Mouse (Mus musculus): ENCODE measurements around the gene Tmed10. TPM values are rescaled to one million over a fixed set of nuclear protein-coding genes. Genes with fewer than 3 reads are reported as not detected.

The Tmed10 gene
- polyA plus RNA-seq, 1 experiment, result 93.3 TPM

DNA sequence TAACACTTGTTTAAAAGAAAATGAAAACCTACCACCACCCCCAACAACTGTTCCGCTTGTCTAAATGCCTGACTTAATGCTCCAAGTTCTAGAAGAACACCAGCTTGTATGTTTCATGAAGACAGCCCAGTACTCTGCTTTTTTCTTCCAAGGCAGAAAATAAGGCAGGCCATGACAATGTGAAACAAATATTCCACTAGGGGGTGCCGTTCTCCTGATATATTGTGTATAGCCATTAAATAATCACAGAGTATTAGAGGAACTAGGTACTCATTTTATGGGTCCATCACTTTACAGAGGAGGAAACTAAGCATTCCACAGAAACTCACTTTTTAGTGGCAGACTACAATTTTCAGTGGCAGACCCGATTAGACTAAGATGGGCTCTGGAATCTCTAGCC is 28.3 kb downstream of the Tmed10 start:
- TF ChIP-seq CTCF (IDR thresholded peaks at IDR 0.05; ENCODE audit: extremely low read depth, insufficient read depth, insufficient read length, insufficient replicate concordance) (no peak), POLR2A (IDR thresholded peaks at IDR 0.05; ENCODE audit: low read depth, low read length) (no peak)
- peak; percentile 25 to 61 for DNase-seq (ENCODE audit: low read depth in 1 of 2, low spot score in 2 of 2)
- WGBS, result 41% methylated on average over 3 of the region's 3 CpGs
- H3K27ac ChIP-seq (ENCODE audit: insufficient read depth, low read length), result no peak overlapping the region
- peaks cover 11% of the 10 kb centered on the region for H3K36me3 ChIP-seq (ENCODE audit: control insufficient read depth, insufficient read depth, low read length)
- H3K27me3 ChIP-seq (ENCODE audit: control insufficient read depth, insufficient read depth, low read length), result no peaks in the 10 kb centered on the region
- peaks cover 5% of the 10 kb centered on the region; the same call in 1 of the 2 replicates for H3K4me1 ChIP-seq (ENCODE audit: control insufficient read depth, insufficient read depth, insufficient read length)
- no peak overlapping the region for H3K4me3 ChIP-seq (ENCODE audit: extremely low read depth, insufficient read depth, insufficient read length)

- peak in 1 of 2 experiments; percentile 30 for DNase-seq (ENCODE audit: low read depth in 1 of 2, low spot score in 2 of 2)
- no peak overlapping the region for H3K4me3 ChIP-seq (ENCODE audit: extremely low read depth, insufficient read depth, insufficient read length)
- H3K4me1 ChIP-seq (ENCODE audit: control insufficient read depth, insufficient read depth, insufficient read length), result peaks cover 5% of the 10 kb centered on the region; the same call in 1 of the 2 replicates
- no peaks in the 10 kb centered on the region for H3K27me3 ChIP-seq (ENCODE audit: control insufficient read depth, insufficient read depth, low read length)
- TF ChIP-seq CTCF (IDR thresholded peaks at IDR 0.05; ENCODE audit: extremely low read depth, insufficient read depth, insufficient read length, insufficient replicate concordance), result no peak
- TF ChIP-seq POLR2A (IDR thresholded peaks at IDR 0.05; ENCODE audit: low read depth, low read length), result no peak
- peaks cover 11% of the 10 kb centered on the region for H3K36me3 ChIP-seq (ENCODE audit: control insufficient read depth, insufficient read depth, low read length)
- 32% methylated on average over 6 of the region's 6 CpGs for WGBS
- peak overlapping the region; percentile 31; the same call in 1 of the 2 replicates for H3K27ac ChIP-seq (ENCODE audit: insufficient read depth, low read length)
Measured at GRCm38 (mm10) chr12:85345559-85345958, 29.1 kb downstream of the Tmed10 start.

GRCm38 (mm10) chr12:85344252-85344651 is 30.4 kb downstream of the Tmed10 start:
- DNase-seq (ENCODE audit: low read depth in 1 of 2, low spot score in 2 of 2), result no peak
- WGBS, result 88% methylated on average over 7 of the region's 7 CpGs

DNA sequence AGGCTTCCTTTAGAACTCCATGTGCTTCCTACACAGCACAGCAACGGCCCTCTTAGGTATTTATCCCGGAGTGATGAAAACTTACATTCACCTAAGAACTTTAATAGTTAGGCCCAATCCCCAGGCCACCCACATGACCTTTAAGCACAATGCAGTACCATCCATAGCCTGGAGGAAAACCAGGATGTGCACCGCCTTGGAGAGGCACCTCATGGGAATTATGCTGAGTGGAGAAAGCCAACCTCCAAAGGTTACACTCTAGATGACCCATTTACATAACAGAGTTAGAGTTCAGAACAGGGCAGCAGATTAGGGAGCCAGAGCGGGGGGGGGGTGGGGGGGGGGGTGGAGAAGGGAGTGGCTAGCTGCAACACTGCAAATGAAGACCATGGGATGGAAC is 32.3 kb downstream of the Tmed10 start:
- DNase-seq (ENCODE audit: low read depth in 1 of 2, low spot score in 2 of 2), result no peak

More at GRCm38 (mm10) chr12:85344252-85344651, 30.4 kb downstream of the Tmed10 start:
- H3K27me3 ChIP-seq (ENCODE audit: control insufficient read depth, insufficient read depth, low read length), result no peaks in the 10 kb centered on the region
- peaks cover 9% of the 10 kb centered on the region; the same call in 1 of the 2 replicates for H3K36me3 ChIP-seq (ENCODE audit: control insufficient read depth, insufficient read depth, low read length)
- H3K27ac ChIP-seq (ENCODE audit: insufficient read depth, low read length), result no peak overlapping the region
- TF ChIP-seq POLR2A (IDR thresholded peaks at IDR 0.05; ENCODE audit: low read depth, low read length) (no peak), CTCF (IDR thresholded peaks at IDR 0.05; ENCODE audit: extremely low read depth, insufficient read depth, insufficient read length, insufficient replicate concordance) (no peak)
- no peak overlapping the region for H3K4me3 ChIP-seq (ENCODE audit: extremely low read depth, insufficient read depth, insufficient read length)
- peaks cover 8% of the 10 kb centered on the region; the same call in 1 of the 2 replicates for H3K4me1 ChIP-seq (ENCODE audit: control insufficient read depth, insufficient read depth, insufficient read length)

DNA sequence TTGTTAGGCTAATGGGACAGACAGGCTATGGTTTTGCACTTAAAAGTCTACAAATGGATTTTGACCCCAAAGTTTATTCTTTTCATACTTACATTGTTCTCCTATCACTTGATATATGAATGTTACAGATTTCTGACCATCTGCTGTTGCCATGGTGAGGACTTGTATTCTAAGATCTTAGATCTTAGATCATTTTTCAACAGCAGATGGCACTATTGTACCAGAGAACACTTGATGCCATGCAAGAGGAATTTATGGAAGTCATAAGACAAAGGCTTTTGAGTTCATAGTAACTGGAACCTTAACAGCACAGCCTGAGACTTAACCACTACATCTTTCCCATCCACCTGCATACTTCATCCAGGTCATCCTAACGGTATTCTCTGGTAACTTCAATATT is 33.5 kb downstream of the Tmed10 start:
- H3K4me3 ChIP-seq (ENCODE audit: extremely low read depth, insufficient read depth, insufficient read length), result no peak overlapping the region
- DNase-seq (ENCODE audit: low read depth in 1 of 2, low spot score in 2 of 2), result peak in 1 of 2 experiments; percentile 76
- no peak overlapping the region for H3K27ac ChIP-seq (ENCODE audit: insufficient read depth, low read length)
- 40% methylated on average over 1 of the region's 1 CpGs for WGBS
- peaks cover 8% of the 10 kb centered on the region; the same call in 1 of the 2 replicates for H3K4me1 ChIP-seq (ENCODE audit: control insufficient read depth, insufficient read depth, insufficient read length)
- no peaks in the 10 kb centered on the region; the same call in 1 of the 2 replicates for H3K27me3 ChIP-seq (ENCODE audit: control insufficient read depth, insufficient read depth, low read length)
- TF ChIP-seq CTCF (IDR thresholded peaks at IDR 0.05; ENCODE audit: extremely low read depth, insufficient read depth, insufficient read length, insufficient replicate concordance) (no peak), POLR2A (IDR thresholded peaks at IDR 0.05; ENCODE audit: low read depth, low read length) (no peak)
- peaks cover 10% of the 10 kb centered on the region for H3K36me3 ChIP-seq (ENCODE audit: control insufficient read depth, insufficient read depth, low read length)

More for the DNA sequence above, 32.3 kb downstream of the Tmed10 start:
- peaks cover 8% of the 10 kb centered on the region; the same call in 1 of the 2 replicates for H3K36me3 ChIP-seq (ENCODE audit: control insufficient read depth, insufficient read depth, low read length)
- H3K27me3 ChIP-seq (ENCODE audit: control insufficient read depth, insufficient read depth, low read length), result no peaks in the 10 kb centered on the region; the same call in 1 of the 2 replicates
- no peak overlapping the region for H3K27ac ChIP-seq (ENCODE audit: insufficient read depth, low read length)
- WGBS, result 95% methylated on average over 4 of the region's 4 CpGs
- no peak for TF ChIP-seq POLR2A (IDR thresholded peaks at IDR 0.05; ENCODE audit: low read depth, low read length)
- TF ChIP-seq CTCF (IDR thresholded peaks at IDR 0.05; ENCODE audit: extremely low read depth, insufficient read depth, insufficient read length, insufficient replicate concordance), result no peak
- H3K4me1 ChIP-seq (ENCODE audit: control insufficient read depth, insufficient read depth, insufficient read length), result peaks cover 8% of the 10 kb centered on the region; the same call in 1 of the 2 replicates
- H3K4me3 ChIP-seq (ENCODE audit: extremely low read depth, insufficient read depth, insufficient read length), result no peak overlapping the region

DNA sequence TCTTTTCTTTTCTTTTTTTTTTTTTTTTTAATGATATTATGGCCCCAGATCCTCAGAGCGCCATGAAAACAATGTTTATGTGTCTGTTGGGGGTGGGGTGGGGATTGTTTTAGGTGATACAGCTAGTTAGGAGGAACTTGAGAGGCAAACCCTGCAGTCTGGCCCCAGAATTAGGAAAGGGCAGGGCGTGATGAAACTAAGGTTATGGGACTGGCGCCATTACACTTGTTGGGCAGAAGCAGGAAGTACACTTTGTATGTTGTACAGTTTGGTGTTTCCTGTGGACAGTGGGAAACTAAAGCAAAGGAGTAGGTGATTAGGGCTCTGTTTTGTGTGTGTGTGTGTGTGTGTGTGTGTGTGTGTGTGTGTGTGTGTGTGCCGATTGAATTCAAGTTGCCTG is 34.7 kb downstream of the Tmed10 start:
- Histone ChIP-seq H3K27me3 (ENCODE audit: control insufficient read depth, insufficient read depth, low read length) (no peaks in the 10 kb centered on the region; the same call in 1 of the 2 replicates), H3K4me1 (ENCODE audit: control insufficient read depth, insufficient read depth, insufficient read length) (peaks cover 6% of the 10 kb centered on the region; the same call in 1 of the 2 replicates), H3K36me3 (ENCODE audit: control insufficient read depth, insufficient read depth, low read length) (peaks cover 10% of the 10 kb centered on the region), H3K27ac (ENCODE audit: insufficient read depth, low read length) (peak overlapping the region; percentile 51), H3K4me3 (ENCODE audit: extremely low read depth, insufficient read depth, insufficient read length) (peak overlapping the region; percentile 19)
- TF ChIP-seq POLR2A (IDR thresholded peaks at IDR 0.05; ENCODE audit: low read depth, low read length) (no peak), CTCF (IDR thresholded peaks at IDR 0.05; ENCODE audit: extremely low read depth, insufficient read depth, insufficient read length, insufficient replicate concordance) (no peak)
- DNase-seq (ENCODE audit: low read depth in 1 of 2, low spot score in 2 of 2), result no peak
- WGBS, result 12% methylated on average over 4 of the region's 4 CpGs

GRCm38 (mm10) chr12:85339243-85339729 is 35.4 kb downstream of the Tmed10 start, which contains the start of gene Nek9:
TSS of gene Nek9 (minus strand) at chr12:85339362.
- no peaks in the 10 kb centered on the region; the same call in 1 of the 2 replicates for H3K27me3 ChIP-seq (ENCODE audit: control insufficient read depth, insufficient read depth, low read length)
- H3K4me3 ChIP-seq (ENCODE audit: extremely low read depth, insufficient read depth, insufficient read length), result peak within 1 kb of the TSS; percentile 93
- peak; percentile 89 to 90 for DNase-seq (ENCODE audit: low read depth in 1 of 2, low spot score in 2 of 2)
- H3K27ac ChIP-seq (ENCODE audit: insufficient read depth, low read length), result peak within 1 kb of the TSS; percentile 85
- TF ChIP-seq CTCF (IDR thresholded peaks at IDR 0.05; ENCODE audit: extremely low read depth, insufficient read depth, insufficient read length, insufficient replicate concordance) (no peak), POLR2A (IDR thresholded peaks at IDR 0.05; ENCODE audit: low read depth, low read length) (peak; percentile 73)
- peaks cover 13% of the 10 kb centered on the region for H3K36me3 ChIP-seq (ENCODE audit: control insufficient read depth, insufficient read depth, low read length)
- WGBS, result under 1% methylated on average over 36 of the region's 36 CpGs
- H3K4me1 ChIP-seq (ENCODE audit: control insufficient read depth, insufficient read depth, insufficient read length), result peaks cover 3% of the 10 kb centered on the region; the same call in 1 of the 2 replicates

All from spleen, adult 2 months (tissue).